Mouse (Mus musculus): Measurements from ENCODE around the gene Hmgb1. TPM values are rescaled to one million over a fixed set of nuclear protein-coding genes. Genes with fewer than 3 reads are reported as not detected.

Hmgb1 gene
- polyA plus RNA-seq, 1 experiment from 2014 or later: 712 TPM

GRCm38 (mm10) chr5:149183721-149184103 is 577 bp downstream of the Hmgb1 start:
- no peaks in the 10 kb centered on the region for H3K27me3 ChIP-seq (ENCODE audit: control insufficient read depth, insufficient read depth, low read length)
- H3K9me3 ChIP-seq (ENCODE audit: control insufficient read depth, low read length): no peaks in the 10 kb centered on the region
- H3K9ac ChIP-seq (ENCODE audit: low read length): peak overlapping the region; percentile 88
- H3K27ac ChIP-seq (replicated peaks): peak overlapping the region; percentile 97
- H3K4me3 ChIP-seq (ENCODE audit: low read depth, low read length): peak overlapping the region; percentile 72
- no peaks in the 10 kb centered on the region for H3K4me1 ChIP-seq (replicated peaks; ENCODE audit: control insufficient read depth, insufficient read depth)
- TF ChIP-seq EP300 (optimal IDR thresholded peaks at IDR 0.05) (no peak), CTCF (IDR thresholded peaks at IDR 0.05; ENCODE audit: low read depth) (no peak)
- H3K4me2 ChIP-seq (replicated peaks; ENCODE audit: low read depth): peak overlapping the region; percentile 64
- WGBS: 0% methylated on average over 10 of the region's 13 CpGs
- ATAC-seq (ENCODE audit: low FRiP score, low TSS enrichment) (no peak; the same call in 1 of the 2 replicates), DNase-seq (ENCODE audit: low spot score) (no peak)
- no peaks in the 10 kb centered on the region for H3K36me3 ChIP-seq (ENCODE audit: control insufficient read depth, insufficient read depth, low read length)

DNA sequence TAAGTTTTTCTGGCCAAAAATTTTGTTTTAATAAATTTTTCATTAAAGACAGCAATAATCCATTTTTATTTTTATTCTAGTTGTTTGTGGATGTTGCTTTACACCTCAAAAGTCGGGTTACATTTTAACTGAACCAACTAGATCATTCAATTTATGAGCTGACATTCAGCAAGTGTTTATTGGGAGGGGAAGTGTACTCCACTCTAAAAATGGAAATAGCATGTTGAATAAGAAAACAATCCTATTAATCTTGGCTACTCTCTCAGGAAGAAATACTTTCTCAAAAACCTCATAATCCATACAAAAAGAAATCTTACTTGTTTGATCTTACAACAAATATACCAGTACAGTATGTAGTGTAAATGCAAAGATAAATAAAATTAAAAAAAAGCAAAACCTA is 1.2 kb downstream of the Hmgb1 start:
- H3K9ac ChIP-seq (ENCODE audit: low read length): peak overlapping the region; percentile 88; the same call in 1 of the 2 replicates
- TF ChIP-seq CTCF (IDR thresholded peaks at IDR 0.05; ENCODE audit: low read depth): no peak
- TF ChIP-seq EP300 (optimal IDR thresholded peaks at IDR 0.05): no peak
- peak overlapping the region; percentile 72 for H3K4me3 ChIP-seq (ENCODE audit: low read depth, low read length)
- no peaks in the 10 kb centered on the region for H3K27me3 ChIP-seq (ENCODE audit: control insufficient read depth, insufficient read depth, low read length)
- H3K27ac ChIP-seq (replicated peaks): no peak overlapping the region; the same call in 1 of the 2 replicates
- ATAC-seq (ENCODE audit: low FRiP score, low TSS enrichment) (no peak), DNase-seq (ENCODE audit: low spot score) (no peak)
- no peaks in the 10 kb centered on the region for H3K9me3 ChIP-seq (ENCODE audit: control insufficient read depth, low read length)
- 39% methylated on average over 1 of the region's 1 CpGs for WGBS
- H3K36me3 ChIP-seq (ENCODE audit: control insufficient read depth, insufficient read depth, low read length): no peaks in the 10 kb centered on the region
- peak overlapping the region; percentile 64 for H3K4me2 ChIP-seq (replicated peaks; ENCODE audit: low read depth)
- H3K4me1 ChIP-seq (replicated peaks; ENCODE audit: control insufficient read depth, insufficient read depth): no peaks in the 10 kb centered on the region

DNA sequence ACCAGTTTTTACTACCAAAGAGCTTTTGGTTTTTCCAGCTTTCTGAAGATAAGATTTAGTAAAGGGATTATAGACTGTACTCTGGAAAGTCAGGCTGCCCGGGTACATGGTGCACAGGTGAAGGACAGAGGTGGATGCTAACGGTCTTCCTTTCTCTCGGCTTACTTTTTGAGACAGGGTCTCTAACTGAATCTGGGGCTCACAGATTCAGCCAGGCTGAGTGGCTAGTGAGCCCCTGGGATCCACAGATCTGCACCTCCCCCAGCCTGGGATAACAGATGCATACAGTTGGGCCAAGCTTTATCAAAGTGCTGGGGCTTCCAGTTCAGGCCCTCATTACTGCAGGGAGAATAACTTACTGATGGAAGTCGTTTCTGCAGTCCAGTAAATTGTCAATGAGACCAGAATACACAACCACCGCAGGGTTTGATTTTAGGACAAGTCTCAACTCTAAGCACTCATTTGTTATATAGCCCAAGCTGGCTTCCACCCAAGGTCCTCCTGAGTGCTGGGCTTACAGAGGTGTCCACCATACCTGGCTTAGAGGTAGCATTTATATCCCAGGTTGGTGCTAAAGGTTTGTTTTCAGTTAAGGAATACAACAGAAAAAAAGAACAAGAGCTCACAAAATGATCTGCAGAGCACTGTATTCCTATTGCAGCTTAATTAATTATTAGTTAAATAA is 2.0 kb downstream of the Hmgb1 start:
- WGBS: 80% methylated on average over 5 of the region's 5 CpGs
- Histone ChIP-seq H3K9ac (ENCODE audit: low read length) (no peak overlapping the region), H3K4me2 (replicated peaks; ENCODE audit: low read depth) (no peak overlapping the region), H3K27me3 (ENCODE audit: control insufficient read depth, insufficient read depth, low read length) (no peaks in the 10 kb centered on the region), H3K4me3 (ENCODE audit: low read depth, low read length) (no peak overlapping the region), H3K36me3 (ENCODE audit: control insufficient read depth, insufficient read depth, low read length) (no peaks in the 10 kb centered on the region), H3K4me1 (replicated peaks; ENCODE audit: control insufficient read depth, insufficient read depth) (no peaks in the 10 kb centered on the region), H3K9me3 (ENCODE audit: control insufficient read depth, low read length) (no peaks in the 10 kb centered on the region), H3K27ac (replicated peaks) (no peak overlapping the region)
- ATAC-seq (ENCODE audit: low FRiP score, low TSS enrichment) (no peak), DNase-seq (ENCODE audit: low spot score) (no peak)
- no peak for TF ChIP-seq CTCF (IDR thresholded peaks at IDR 0.05; ENCODE audit: low read depth)
- no peak for TF ChIP-seq EP300 (optimal IDR thresholded peaks at IDR 0.05)

DNA sequence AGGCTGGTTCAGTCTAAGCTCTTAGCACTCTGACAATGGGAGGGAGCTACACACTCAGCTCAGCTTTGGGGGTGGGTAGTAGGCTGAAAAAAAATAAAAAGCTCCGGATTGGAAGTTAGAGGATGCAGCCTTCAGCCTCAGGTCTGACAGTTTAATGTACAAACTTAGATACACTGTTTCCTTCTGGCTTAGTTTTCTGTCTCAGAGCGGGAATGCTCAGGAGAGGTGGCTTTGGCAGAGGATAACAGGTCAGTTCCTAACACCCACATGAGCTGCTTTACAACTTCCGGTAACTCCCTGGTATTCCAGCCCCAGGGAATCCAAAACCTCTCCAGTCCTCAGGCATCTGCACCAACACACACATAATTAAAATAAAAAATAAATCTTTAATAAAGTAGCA is 4.5 kb downstream of the Hmgb1 start:
- H3K27me3 ChIP-seq (ENCODE audit: control insufficient read depth, insufficient read depth, low read length): no peaks in the 10 kb centered on the region
- H3K9ac ChIP-seq (ENCODE audit: low read length): no peak overlapping the region
- H3K36me3 ChIP-seq (ENCODE audit: control insufficient read depth, insufficient read depth, low read length): no peaks in the 10 kb centered on the region
- ATAC-seq (ENCODE audit: low FRiP score, low TSS enrichment): no peak
- H3K9me3 ChIP-seq (ENCODE audit: control insufficient read depth, low read length): no peaks in the 10 kb centered on the region
- no peak overlapping the region for H3K27ac ChIP-seq (replicated peaks)
- no peak overlapping the region for H3K4me2 ChIP-seq (replicated peaks; ENCODE audit: low read depth)
- H3K4me1 ChIP-seq (replicated peaks; ENCODE audit: control insufficient read depth, insufficient read depth): no peaks in the 10 kb centered on the region
- WGBS: 82% methylated on average over 3 of the region's 3 CpGs
- TF ChIP-seq EP300 (optimal IDR thresholded peaks at IDR 0.05): no peak
- no peak for TF ChIP-seq CTCF (IDR thresholded peaks at IDR 0.05; ENCODE audit: low read depth)
- no peak for DNase-seq (ENCODE audit: low spot score)
- H3K4me3 ChIP-seq (ENCODE audit: low read depth, low read length): no peak overlapping the region

GRCm38 (mm10) chr5:149178095-149178494 is 6.2 kb downstream of the Hmgb1 start:
- Histone ChIP-seq H3K4me2 (replicated peaks; ENCODE audit: low read depth) (no peak overlapping the region), H3K36me3 (ENCODE audit: control insufficient read depth, insufficient read depth, low read length) (no peaks in the 10 kb centered on the region), H3K27me3 (ENCODE audit: control insufficient read depth, insufficient read depth, low read length) (no peaks in the 10 kb centered on the region), H3K27ac (replicated peaks) (no peak overlapping the region), H3K9me3 (ENCODE audit: control insufficient read depth, low read length) (no peaks in the 10 kb centered on the region), H3K9ac (ENCODE audit: low read length) (no peak overlapping the region), H3K4me1 (replicated peaks; ENCODE audit: control insufficient read depth, insufficient read depth) (no peaks in the 10 kb centered on the region), H3K4me3 (ENCODE audit: low read depth, low read length) (no peak overlapping the region)
- DNase-seq (ENCODE audit: low spot score) (no peak), ATAC-seq (ENCODE audit: low FRiP score, low TSS enrichment) (no peak)
- TF ChIP-seq CTCF (IDR thresholded peaks at IDR 0.05; ENCODE audit: low read depth) (no peak), EP300 (optimal IDR thresholded peaks at IDR 0.05) (no peak)
- 89% methylated on average over 5 of the region's 5 CpGs for WGBS

- Histone ChIP-seq H3K9ac (ENCODE audit: low read length) (no peak overlapping the region), H3K27me3 (ENCODE audit: control insufficient read depth, insufficient read depth, low read length) (no peaks in the 10 kb centered on the region), H3K4me1 (replicated peaks; ENCODE audit: control insufficient read depth, insufficient read depth) (no peaks in the 10 kb centered on the region), H3K27ac (replicated peaks) (no peak overlapping the region), H3K4me3 (ENCODE audit: low read depth, low read length) (no peak overlapping the region), H3K9me3 (ENCODE audit: control insufficient read depth, low read length) (no peaks in the 10 kb centered on the region), H3K36me3 (ENCODE audit: control insufficient read depth, insufficient read depth, low read length) (no peaks in the 10 kb centered on the region), H3K4me2 (replicated peaks; ENCODE audit: low read depth) (no peak overlapping the region)
- no peak for DNase-seq (ENCODE audit: low spot score)
- no peak for ATAC-seq (ENCODE audit: low FRiP score, low TSS enrichment)
- WGBS: 94% methylated on average over 6 of the region's 6 CpGs
- TF ChIP-seq CTCF (IDR thresholded peaks at IDR 0.05; ENCODE audit: low read depth): no peak
- TF ChIP-seq EP300 (optimal IDR thresholded peaks at IDR 0.05): no peak
Measured at GRCm38 (mm10) chr5:149175736-149176135, 8.6 kb downstream of the Hmgb1 start.
